In genomic region chr8:72240951-72241350, GRCm38 (mm10) we compare ENCODE assay signal across 9 mouse cellular contexts. TPM values are rescaled to one million over a fixed set of nuclear protein-coding genes. Genes with fewer than 3 reads are reported as not detected.
A peak's percentile ranks its signal among the peaks of the same experiment; 100 is the strongest.
DNase-seq lines count a peak whose midpoint lies in the region; ATAC-seq and TF ChIP-seq lines count a peak whose summit lies in the region.
"Had no signal": no experiment of that assay in that cellular context is flagged by ENCODE, and none has a peak within 500 bp of the region (broad histone marks: within the 10 kb centered on the region; RNA-seq: fewer than 3 reads in every experiment).

No protein-coding gene starts in this region.

- no peak for TF ChIP-seq CTCF in kidney, adult 2 months (conservative IDR thresholded peaks at IDR 0.05; ENCODE audit: insufficient read depth, insufficient read length, low read depth, low read length)

- H3K9me3 ChIP-seq in forebrain, embryonic 16.5 days (ENCODE audit: control insufficient read depth, low read length): no peaks in the 10 kb centered on the region
- no peaks in the 10 kb centered on the region for H3K9me3 ChIP-seq in liver, embryonic 15.5 days (replicated peaks)

- peak overlapping the region; percentile 74 for H3K4me2 ChIP-seq in forebrain, embryonic 16.5 days (ENCODE audit: low read length)
- peak overlapping the region; percentile 86 for H3K4me2 ChIP-seq in liver, embryonic 15.5 days

- TF ChIP-seq POLR2A in kidney, adult 2 months (IDR thresholded peaks at IDR 0.05; ENCODE audit: low read depth, low read length): no peak

- peaks cover 10% of the 10 kb centered on the region; the same call in 1 of the 2 replicates for H3K4me1 ChIP-seq in kidney, adult 2 months (ENCODE audit: control insufficient read depth, insufficient read depth, low read length)
- H3K4me1 ChIP-seq in forebrain, embryonic 16.5 days (replicated peaks; ENCODE audit: control insufficient read depth, insufficient read depth, low read length): peaks cover 18% of the 10 kb centered on the region
- H3K4me1 ChIP-seq in liver, embryonic 15.5 days (replicated peaks): peaks cover 48% of the 10 kb centered on the region

- H3K9ac ChIP-seq in forebrain, embryonic 16.5 days (replicated peaks; ENCODE audit: low read depth, low read length): peak overlapping the region; percentile 71
- peak overlapping the region; percentile 66 for H3K9ac ChIP-seq in liver, embryonic 15.5 days

- peak overlapping the region; percentile 97 for H3K4me3 ChIP-seq in kidney, adult 2 months (ENCODE audit: insufficient read depth, low read depth, low read length)
- H3K4me3 ChIP-seq in forebrain, embryonic 16.5 days (replicated peaks; ENCODE audit: low read length): peak overlapping the region; percentile 77
- peak overlapping the region; percentile 80 for H3K4me3 ChIP-seq in liver, embryonic 15.5 days (replicated peaks)

- no peak for DNase-seq in kidney, adult 2 months
- DNase-seq in kidney, postnatal 14 days: no peak
- peak; percentile 4 for DNase-seq in Muller cell, postnatal 12 days (ENCODE audit: inconsistent ontology term)
- no peak for DNase-seq in layer of hippocampus, postnatal 10 days (ENCODE audit: low spot score in 2 of 2)
- no peak for DNase-seq in urinary bladder, postnatal 14 days (ENCODE audit: low spot score)
- no peak for DNase-seq in yolk sac, embryonic 10.5 days (ENCODE audit: low spot score)

- WGBS in kidney, adult 2 months: 56% methylated on average over 7 of the region's 7 CpGs
- WGBS in forebrain, embryonic 16.5 days: 57% methylated on average over 7 of the region's 7 CpGs
- whole genome bisulfite sequencing in liver, embryonic 15.5 days (ENCODE audit: insufficient replicate concordance): 46% methylated on average over 7 of the region's 7 CpGs

- no peak for ATAC-seq in forebrain, embryonic 16.5 days
- ATAC-seq in liver, embryonic 15.5 days (ENCODE audit: insufficient read depth): no peak

- no peaks in the 10 kb centered on the region for H3K27me3 ChIP-seq in kidney, adult 2 months (replicated peaks; ENCODE audit: control insufficient read depth, insufficient read depth, low read length)
- no peaks in the 10 kb centered on the region for H3K27me3 ChIP-seq in forebrain, embryonic 16.5 days (replicated peaks; ENCODE audit: control insufficient read depth, insufficient read depth, low read length)
- no peaks in the 10 kb centered on the region for H3K27me3 ChIP-seq in liver, embryonic 15.5 days

- H3K27ac ChIP-seq in kidney, adult 2 months (ENCODE audit: insufficient read depth, low read depth, low read length): no peak overlapping the region
- no peak overlapping the region for H3K27ac ChIP-seq in forebrain, embryonic 16.5 days (ENCODE audit: low read length)
- peak overlapping the region; percentile 99; the same call in 1 of the 2 replicates for H3K27ac ChIP-seq in liver, embryonic 15.5 days (replicated peaks)

- no peaks in the 10 kb centered on the region for H3K36me3 ChIP-seq in kidney, adult 2 months (ENCODE audit: control insufficient read depth, insufficient read depth, low read length)
- no peaks in the 10 kb centered on the region for H3K36me3 ChIP-seq in forebrain, embryonic 16.5 days (ENCODE audit: control insufficient read depth, insufficient read depth)
- H3K36me3 ChIP-seq in liver, embryonic 15.5 days (replicated peaks): peaks cover 11% of the 10 kb centered on the region; the same call in 1 of the 2 replicates

RNA-seq across cellular contexts. Expression of gene Ap1m1, which starts 1.1 kb away (rescaled TPM):
- polyA plus RNA-seq in kidney, adult 2 months (2012; rRNA removed): 72.6 and 75.0 TPM in 2 replicates
- polyA plus RNA-seq in forebrain, embryonic 16.5 days (2015; fragmentation: Nextera tagmentation; extraction: Ambion mirVana): 252 and 284 TPM in 2 replicates
- 57.0 and 61.7 TPM in 2 replicates for polyA plus RNA-seq in liver, embryonic 15.5 days (2015; fragmentation: Nextera tagmentation; extraction: Ambion mirVana)
- 100 to 1,000 TPM; 108 to 109 TPM for total RNA-seq in layer of hippocampus, postnatal 10 days (2021)

RNA-seq across cellular contexts. Expression of gene Fam32a, which starts 21.4 kb away (rescaled TPM):
- polyA plus RNA-seq in kidney, adult 2 months (2012; rRNA removed): 54.7 and 59.6 TPM in 2 replicates
- polyA plus RNA-seq in forebrain, embryonic 16.5 days (2015; fragmentation: Nextera tagmentation; extraction: Ambion mirVana): 124 and 129 TPM in 2 replicates
- 32.2 and 33.9 TPM in 2 replicates for polyA plus RNA-seq in liver, embryonic 15.5 days (2015; fragmentation: Nextera tagmentation; extraction: Ambion mirVana)
- total RNA-seq in layer of hippocampus, postnatal 10 days (2021): 10 to 100 TPM; 62.5 to 65.8 TPM

RNA-seq across cellular contexts. Expression of gene Gm11034, which starts 27.5 kb away (rescaled TPM):
- polyA plus RNA-seq in kidney, adult 2 months (2012; rRNA removed): not detected in 2 replicates
- polyA plus RNA-seq in forebrain, embryonic 16.5 days (2015; fragmentation: Nextera tagmentation; extraction: Ambion mirVana): not detected in 2 replicates
- polyA plus RNA-seq in liver, embryonic 15.5 days (2015; fragmentation: Nextera tagmentation; extraction: Ambion mirVana): not detected in 2 replicates
- total RNA-seq in layer of hippocampus, postnatal 10 days (2021): not detected
- total RNA-seq: left cerebral cortex, postnatal 10 days had no signal

RNA-seq across cellular contexts. Expression of gene Cib3, which starts 28.3 kb away (rescaled TPM):
- polyA plus RNA-seq in kidney, adult 2 months (2012; rRNA removed): 0.04 TPM in 1 of 2 replicates, not detected in the other
- polyA plus RNA-seq in forebrain, embryonic 16.5 days (2015; fragmentation: Nextera tagmentation; extraction: Ambion mirVana): not detected in 2 replicates
- not detected in 2 replicates for polyA plus RNA-seq in liver, embryonic 15.5 days (2015; fragmentation: Nextera tagmentation; extraction: Ambion mirVana)
- total RNA-seq in layer of hippocampus, postnatal 10 days (2021): not detected
- total RNA-seq: left cerebral cortex, postnatal 10 days had no signal

RNA-seq across cellular contexts. Expression of gene Hsh2d, which starts 51.5 kb away (rescaled TPM):
- 0.14 and 1.9 TPM in 2 replicates for polyA plus RNA-seq in kidney, adult 2 months (2012; rRNA removed)
- polyA plus RNA-seq in forebrain, embryonic 16.5 days (2015; fragmentation: Nextera tagmentation; extraction: Ambion mirVana): not detected in 2 replicates
- 0.26 and 0.33 TPM in 2 replicates for polyA plus RNA-seq in liver, embryonic 15.5 days (2015; fragmentation: Nextera tagmentation; extraction: Ambion mirVana)
- total RNA-seq in layer of hippocampus, postnatal 10 days (2021): under 1 TPM in 1 of 2 experiments, not detected in 1; 0.27 TPM
- total RNA-seq: left cerebral cortex, postnatal 10 days had no signal
